Mouse (Mus musculus) hindbrain, postnatal 0 days (tissue): ENCODE results near the gene Ddx55. TPM values are rescaled to one million over a fixed set of nuclear protein-coding genes. Genes with fewer than 3 reads are reported as not detected.

Source experiments
- ATAC-seq: fragments of 200-750 bp; cut with Nextera tagmentation; 2 replicates; pipeline ENCODE4 v1.8.0; 2017; ENCODE audit warnings: mild to moderate bottlenecking, moderate TSS enrichment, moderate library complexity
- DNase-seq: peaks from one replicate; pipeline ENCODE4 v3.0.0-alpha.2; 2015; ENCODE audit warnings: low spot score
- H3K27ac ChIP-seq: fragments of 300-500 bp; sonication (generic); 2 replicates; pipeline ENCODE4 v1.5.1; 2014; ENCODE audit warnings: mild to moderate bottlenecking
- H3K27me3 ChIP-seq: fragments of 300-500 bp; sonication (generic); 2 replicates; pipeline ENCODE4 v1.6.1; 2014; ENCODE audit warnings: low read length, mixed read lengths; ENCODE audit not compliant: insufficient read depth
- H3K36me3 ChIP-seq: fragments of 300-500 bp; sonication (generic); 2 replicates; pipeline ENCODE4 v1.6.1; 2014; ENCODE audit warnings: low read length, mixed read lengths; ENCODE audit not compliant: insufficient read depth
- H3K4me1 ChIP-seq: fragments of 300-500 bp; sonication (generic); 2 replicates; pipeline ENCODE4 v1.6.1; 2014; ENCODE audit warnings: antibody characterized with exemption, low read length, mixed read lengths; ENCODE audit not compliant: insufficient read depth
- H3K4me2 ChIP-seq: fragments of 300-500 bp; sonication (generic); 2 replicates; pipeline ENCODE4 v1.6.1; 2014; ENCODE audit warnings: low read depth, mild to moderate bottlenecking, low read length, moderate library complexity, mixed read lengths
- H3K4me3 ChIP-seq: fragments of 300-500 bp; sonication (generic); 2 replicates; pipeline ENCODE4 v1.5.1; 2014; ENCODE audit warnings: low read length
- H3K9ac ChIP-seq: fragments of 300-500 bp; sonication (generic); replicated peaks from 2 replicates; pipeline ENCODE4 v1.6.1; 2014; ENCODE audit warnings: mild to moderate bottlenecking, low read length, moderate library complexity, mixed read lengths
- H3K9me3 ChIP-seq: fragments of 300-500 bp; sonication (generic); 2 replicates; pipeline ENCODE4 v1.6.1; 2016; ENCODE audit warnings: low read length, mixed read lengths
- CTCF ChIP-seq: IDR thresholded peaks from 2 replicates; pipeline ENCODE4 v1.5.1; 2016; ENCODE audit warnings: antibody characterized with exemption, control low read depth, low read depth
- WGBS: fragments of 180-500 bp; shearing (Covaris S2); extraction: QIAGEN DNeasy Blood & Tissue Kit; methylation state at CpG from one replicate; pipeline ENCODE4 v1.1.7; 2014; 5-methylcytosine and 5-hydroxymethylcytosine counted together
- polyA plus RNA-seq: library from polyadenylated mRNA; unstranded; fragments of >200 nt; fragmentation: Nextera tagmentation; extraction: Ambion mirVana; gene quantifications from 2 replicates; pipeline ENCODE4 v1.2.1, GENCODE M21; 2015
- total RNA-seq: library from RNA; depleted of rRNA; stranded (reverse); fragments of >200 nt; gene quantifications from 2 replicates; pipeline ENCODE4 v1.2.3, GENCODE M21; 2014; rRNA removed

Gene Ddx55
- total and polyA plus RNA-seq, 2 experiments from 2014 or later: 15.5 to 22.9 TPM

GRCm38 (mm10) chr5:124604296-124604695 lies 51.6 kb downstream of the Ddx55 start:
- no peak for TF ChIP-seq CTCF
- 85% methylated on average over 4 of the region's 4 CpGs for WGBS

DNA sequence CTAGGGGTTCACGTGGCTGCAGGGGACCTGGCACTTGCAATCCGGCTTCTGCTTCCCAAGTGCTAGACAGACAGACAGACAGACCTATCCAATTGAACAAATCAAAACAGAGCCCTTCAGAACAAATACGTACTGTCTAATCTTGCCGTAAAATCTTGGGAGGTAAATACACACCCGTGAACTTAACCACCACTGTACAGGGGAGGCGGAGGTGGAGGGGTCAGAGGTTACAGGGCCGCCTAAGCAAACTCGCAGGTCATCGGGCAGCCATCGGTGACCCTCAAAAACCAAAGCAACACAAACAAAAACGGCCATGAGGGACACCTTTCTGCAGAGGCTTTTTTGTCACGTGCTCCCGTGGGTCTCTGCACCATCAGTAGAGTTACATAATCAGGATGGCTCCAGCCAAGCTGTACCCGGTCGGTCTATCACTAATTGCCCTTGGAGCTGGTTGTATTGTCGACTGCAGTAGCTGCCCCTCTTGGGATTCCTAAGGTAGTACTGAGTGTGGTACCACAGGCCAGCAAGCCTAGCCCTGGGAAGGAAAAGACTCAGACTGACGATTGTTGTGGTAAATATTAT lies 52.5 kb downstream of the Ddx55 start:
- no peak overlapping the region for H3K27ac ChIP-seq
- no peaks in the 10 kb centered on the region for H3K36me3 ChIP-seq
- H3K27me3 ChIP-seq: no peaks in the 10 kb centered on the region
- no peak for TF ChIP-seq CTCF
- no peaks in the 10 kb centered on the region for H3K4me1 ChIP-seq
- ATAC-seq: no peak
- no peak overlapping the region for H3K4me2 ChIP-seq
- no peak for DNase-seq
- WGBS: 87% methylated on average over 17 of the region's 17 CpGs
- H3K4me3 ChIP-seq: no peak overlapping the region
- H3K9ac ChIP-seq: no peak overlapping the region
- no peaks in the 10 kb centered on the region for H3K9me3 ChIP-seq

More at GRCm38 (mm10) chr5:124604296-124604695, 51.6 kb downstream of the Ddx55 start:
- H3K4me2 ChIP-seq: no peak overlapping the region
- no peak overlapping the region for H3K9ac ChIP-seq
- no peaks in the 10 kb centered on the region for H3K4me1 ChIP-seq
- H3K36me3 ChIP-seq: no peaks in the 10 kb centered on the region
- no peak overlapping the region for H3K27ac ChIP-seq
- DNase-seq: no peak
- H3K4me3 ChIP-seq: no peak overlapping the region
- H3K27me3 ChIP-seq: no peaks in the 10 kb centered on the region
- no peaks in the 10 kb centered on the region for H3K9me3 ChIP-seq
- no peak for ATAC-seq

GRCm38 (mm10) chr5:124610965-124611364 lies 58.3 kb downstream of the Ddx55 start:
- TF ChIP-seq CTCF: no peak
- Histone ChIP-seq H3K36me3 (no peaks in the 10 kb centered on the region; the same call in 1 of the 2 replicates), H3K27ac (no peak overlapping the region), H3K9ac (no peak overlapping the region), H3K4me3 (no peak overlapping the region), H3K27me3 (no peaks in the 10 kb centered on the region), H3K4me1 (no peaks in the 10 kb centered on the region), H3K9me3 (no peaks in the 10 kb centered on the region), H3K4me2 (no peak overlapping the region)
- DNase-seq: no peak
- 78% methylated on average over 10 of the region's 10 CpGs for WGBS
- no peak for ATAC-seq

DNA sequence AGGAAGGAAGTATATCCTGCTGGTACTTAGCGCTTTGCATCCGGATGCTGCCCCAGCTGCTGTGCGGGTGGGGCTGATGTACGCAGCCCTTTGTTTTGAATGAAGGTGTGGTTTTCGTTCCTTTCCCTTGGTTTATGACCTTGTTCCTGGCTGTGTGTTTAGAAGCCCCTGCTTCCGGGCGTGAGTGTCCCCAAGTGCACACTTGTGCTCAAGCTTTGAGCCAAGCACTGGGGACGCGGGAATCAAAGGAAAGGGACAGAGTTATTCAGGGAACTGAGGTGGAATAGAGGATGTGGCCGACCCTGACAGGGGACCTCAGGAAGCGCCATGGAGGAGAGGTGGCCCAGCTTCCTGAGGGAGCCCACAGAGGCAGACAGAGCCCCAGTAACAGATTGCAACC lies 62.0 kb downstream of the Ddx55 start:
- no peak overlapping the region for H3K4me2 ChIP-seq
- peaks cover 7% of the 10 kb centered on the region; the same call in 1 of the 2 replicates for H3K36me3 ChIP-seq
- H3K4me3 ChIP-seq: no peak overlapping the region
- DNase-seq (no peak), ATAC-seq (no peak)
- no peak for TF ChIP-seq CTCF
- WGBS: 88% methylated on average over 11 of the region's 11 CpGs
- no peaks in the 10 kb centered on the region for H3K4me1 ChIP-seq
- H3K9ac ChIP-seq: no peak overlapping the region
- H3K27me3 ChIP-seq: no peaks in the 10 kb centered on the region
- H3K9me3 ChIP-seq: no peaks in the 10 kb centered on the region
- no peak overlapping the region for H3K27ac ChIP-seq

- H3K9ac ChIP-seq: no peak overlapping the region
- H3K36me3 ChIP-seq: 0 out of 2 replicates have a peak, but pooled peaks cover 7% of the 10 kb centered on the region
- H3K27me3 ChIP-seq: no peaks in the 10 kb centered on the region
- no peak overlapping the region for H3K4me2 ChIP-seq
- no peak overlapping the region for H3K4me3 ChIP-seq
- DNase-seq (no peak), ATAC-seq (no peak)
- H3K27ac ChIP-seq: no peak overlapping the region
- no peaks in the 10 kb centered on the region for H3K4me1 ChIP-seq
- no peaks in the 10 kb centered on the region for H3K9me3 ChIP-seq
- TF ChIP-seq CTCF: no peak
- 83% methylated on average over 10 of the region's 10 CpGs for WGBS
These were observed 66.0 kb downstream of the Ddx55 start for GRCm38 (mm10) chr5:124618711-124619110.

Other genes starting within 250 kb of the Ddx55 start
- 13.4 and 20.7 TPM in 2 replicates for gene Mphosph9, start 224.9 kb upstream of the Ddx55 start, total RNA-seq
- 9.2 and 11.1 TPM in 2 replicates for gene Mphosph9, start 224.9 kb upstream of the Ddx55 start, polyA plus RNA-seq
- gene 2810006K23Rik, start 224.8 kb upstream of the Ddx55 start, total RNA-seq: 8.1 and 12.0 TPM in 2 replicates
- gene 2810006K23Rik, start 224.8 kb upstream of the Ddx55 start, polyA plus RNA-seq: 9.7 and 11.3 TPM in 2 replicates
- gene Cdk2ap1, start 189.8 kb upstream of the Ddx55 start, total RNA-seq: 209 and 223 TPM in 2 replicates
- gene Cdk2ap1, start 189.8 kb upstream of the Ddx55 start, polyA plus RNA-seq: 102 and 109 TPM in 2 replicates
- 30.4 and 35.9 TPM in 2 replicates for gene Sbno1, start 126.9 kb upstream of the Ddx55 start, total RNA-seq
- 71.0 and 73.6 TPM in 2 replicates for gene Sbno1, start 126.9 kb upstream of the Ddx55 start, polyA plus RNA-seq
- 28.0 and 48.5 TPM in 2 replicates for gene Kmt5a, start 112.9 kb upstream of the Ddx55 start, total RNA-seq
- 17.2 and 20.5 TPM in 2 replicates for gene Kmt5a, start 112.9 kb upstream of the Ddx55 start, polyA plus RNA-seq
- 25.6 and 38.8 TPM in 2 replicates for gene Rilpl2, start 74.5 kb upstream of the Ddx55 start, total RNA-seq
- 33.2 and 34.8 TPM in 2 replicates for gene Rilpl2, start 74.5 kb upstream of the Ddx55 start, polyA plus RNA-seq
- gene Snrnp35, start 69.7 kb upstream of the Ddx55 start, total RNA-seq: 4.0 and 17.2 TPM in 2 replicates
- 13.9 and 17.3 TPM in 2 replicates for gene Snrnp35, start 69.7 kb upstream of the Ddx55 start, polyA plus RNA-seq
- gene Rilpl1, start 21.5 kb upstream of the Ddx55 start, total RNA-seq: 10.4 and 12.4 TPM in 2 replicates
- gene Rilpl1, start 21.5 kb upstream of the Ddx55 start, polyA plus RNA-seq: 13.3 and 13.5 TPM in 2 replicates
- 206 and 219 TPM in 2 replicates for gene Tmed2, start 12.2 kb upstream of the Ddx55 start, total RNA-seq
- gene Tmed2, start 12.2 kb upstream of the Ddx55 start, polyA plus RNA-seq: 329 and 332 TPM in 2 replicates
- gene Eif2b1, start 26.3 kb downstream of the Ddx55 start, total RNA-seq: 29.0 and 31.7 TPM in 2 replicates
- 56.8 and 57.5 TPM in 2 replicates for gene Eif2b1, start 26.3 kb downstream of the Ddx55 start, polyA plus RNA-seq
- gene Gtf2h3, start 26.3 kb downstream of the Ddx55 start, total RNA-seq: 26.7 and 33.4 TPM in 2 replicates
- 27.5 and 32.1 TPM in 2 replicates for gene Gtf2h3, start 26.3 kb downstream of the Ddx55 start, polyA plus RNA-seq
- gene Atp6v0a2, start 75.7 kb downstream of the Ddx55 start, total RNA-seq: 23.7 and 28.3 TPM in 2 replicates
- gene Atp6v0a2, start 75.7 kb downstream of the Ddx55 start, polyA plus RNA-seq: 25.9 and 27.6 TPM in 2 replicates
- 0.47 and 3.0 TPM in 2 replicates for gene Dnah10, start 172.2 kb downstream of the Ddx55 start, total RNA-seq
- gene Dnah10, start 172.2 kb downstream of the Ddx55 start, polyA plus RNA-seq: 0.11 and 0.31 TPM in 2 replicates